Mouse (Mus musculus): ENCODE measurements around the gene Cnksr2. TPM values are rescaled to one million over a fixed set of nuclear protein-coding genes. Genes with fewer than 3 reads are reported as not detected.
A peak's percentile ranks its signal among the peaks of the same experiment; 100 is the strongest.

The Cnksr2 gene
- polyA plus RNA-seq (2014; fragmentation: Nextera tagmentation; extraction: Ambion mirVana) = 5.4 and 8.4 TPM in 2 replicates

DNA sequence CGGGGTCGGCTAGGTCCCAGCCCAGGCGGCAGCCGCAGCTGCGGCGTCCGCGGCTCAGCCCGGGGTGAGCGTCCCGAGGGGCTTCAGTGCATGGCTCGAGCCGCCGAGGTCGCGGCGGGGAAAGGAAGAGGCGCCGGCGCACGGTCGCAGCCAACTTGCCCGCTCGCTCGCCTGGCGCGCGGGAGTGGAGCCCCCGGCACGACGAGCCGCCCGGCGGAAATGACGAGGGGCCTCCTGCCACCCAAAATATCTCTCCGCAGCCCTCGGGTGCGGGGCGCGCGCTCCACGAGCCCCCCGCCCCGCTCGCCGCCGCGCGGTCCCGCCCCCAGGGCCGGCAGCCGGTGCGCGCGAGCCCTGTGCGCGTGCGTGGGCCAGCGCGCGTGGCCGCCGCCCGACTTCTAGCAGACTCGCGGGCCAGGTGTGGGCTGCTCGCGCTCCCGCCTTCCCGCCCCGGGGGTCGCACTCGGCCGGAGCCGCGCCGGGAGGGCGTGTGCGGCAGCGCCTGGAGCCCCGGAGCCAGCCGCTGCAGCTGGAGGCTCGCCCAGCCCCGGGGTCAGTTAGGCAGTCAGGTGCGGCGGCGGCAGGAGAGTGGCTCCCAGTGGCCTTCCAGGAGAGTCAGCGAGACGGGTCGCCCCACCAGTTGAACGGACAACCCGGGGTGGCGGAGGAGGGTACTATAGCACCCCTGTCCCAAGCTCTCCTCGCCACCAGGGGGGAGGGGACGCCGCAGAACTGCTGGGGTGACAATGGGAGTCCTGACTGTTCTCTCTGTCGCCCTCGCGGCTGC, at the start of gene Cnksr2:
TSS of gene Cnksr2 (minus strand) at position 238 of the 787 bp plus-strand sequence.
- DNase-seq (ENCODE audit: low spot score) (peak; percentile 60), ATAC-seq (ENCODE audit: low FRiP score) (peak; percentile 80)
- Histone ChIP-seq H3K4me1 (replicated peaks; ENCODE audit: control insufficient read depth, insufficient read depth, low read length) (no peaks in the 10 kb centered on the region), H3K4me3 (ENCODE audit: low read depth, low read length) (peak within 1 kb of the TSS; percentile 54), H3K4me2 (replicated peaks; ENCODE audit: low read depth, low read length) (peak within 1 kb of the TSS; percentile 53), H3K9me3 (ENCODE audit: control insufficient read depth, low read length) (no peaks in the 10 kb centered on the region), H3K27ac (ENCODE audit: low read depth, low read length) (peak within 1 kb of the TSS; percentile 65), H3K36me3 (ENCODE audit: control insufficient read depth, insufficient read depth, low read length) (no peaks in the 10 kb centered on the region), H3K9ac (ENCODE audit: low read depth, low read length) (peak within 1 kb of the TSS; percentile 71), H3K27me3 (ENCODE audit: control insufficient read depth, insufficient read depth, low read length) (no peaks in the 10 kb centered on the region)
- 25% methylated on average over 17 of the region's 99 CpGs for WGBS

DNA sequence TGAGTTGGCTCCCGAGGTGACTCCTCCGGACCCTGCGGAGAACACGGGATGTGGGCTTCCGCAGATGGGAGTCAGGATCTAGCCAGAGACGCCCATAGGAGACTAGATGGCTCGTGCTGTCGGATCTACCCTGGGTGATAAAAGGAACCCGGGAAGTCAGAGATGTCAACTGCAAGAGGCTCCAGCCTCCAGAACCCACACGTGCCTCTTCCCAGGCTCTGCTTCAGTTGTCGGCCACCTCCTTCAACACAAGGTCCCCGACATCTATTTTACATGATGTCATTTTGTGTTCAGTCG, 698 bp upstream of the Cnksr2 start:
- 30% methylated on average over 13 of the region's 13 CpGs for WGBS
- DNase-seq (ENCODE audit: low spot score) = no peak

DNA sequence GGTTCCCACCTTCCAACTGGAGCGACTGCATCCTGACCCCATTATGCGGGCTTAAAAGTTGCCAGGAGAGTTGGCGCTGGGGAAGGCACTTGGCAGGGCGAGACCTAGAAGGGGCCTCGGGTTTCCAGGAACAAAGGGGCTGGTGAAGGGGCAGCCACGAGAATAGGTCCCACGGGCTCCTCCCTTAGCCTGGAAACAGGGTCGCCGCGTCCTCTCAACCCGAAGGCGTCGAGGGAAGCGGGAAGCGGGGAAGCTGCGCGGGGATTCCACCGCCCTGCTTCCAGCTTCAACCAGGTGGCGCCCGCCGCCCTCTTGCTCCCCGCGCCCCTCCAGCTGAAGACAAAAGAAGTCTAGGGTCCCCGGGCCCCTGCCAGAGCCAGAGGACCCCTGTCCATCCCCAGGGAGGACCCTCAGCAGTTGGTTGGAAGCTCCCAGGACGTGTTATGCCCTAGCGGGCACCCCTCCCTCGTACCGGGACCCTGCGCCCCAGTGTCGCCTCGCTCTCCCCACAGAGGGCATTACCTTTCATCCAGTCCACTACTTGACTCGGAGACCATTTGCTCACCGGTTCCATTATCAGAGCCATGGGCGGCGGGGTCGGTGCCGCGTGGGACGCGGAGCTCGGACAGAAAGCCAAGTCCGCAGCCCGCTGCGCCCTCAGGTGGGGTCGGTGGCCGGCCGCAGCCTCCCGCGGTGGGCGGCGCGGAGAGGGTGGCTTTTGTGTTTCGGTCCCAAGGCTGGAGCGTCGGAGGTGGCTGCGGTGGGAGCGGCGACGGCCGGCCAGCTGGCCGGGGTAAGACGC, 638 bp downstream of the Cnksr2 start:
- H3K27me3 ChIP-seq (ENCODE audit: control insufficient read depth, insufficient read depth, low read length) = no peaks in the 10 kb centered on the region
- H3K27ac ChIP-seq (ENCODE audit: low read depth, low read length) = peak overlapping the region; percentile 65
- peak overlapping the region; percentile 53 for H3K4me2 ChIP-seq (replicated peaks; ENCODE audit: low read depth, low read length)
- peak overlapping the region; percentile 54 for H3K4me3 ChIP-seq (ENCODE audit: low read depth, low read length)
- H3K36me3 ChIP-seq (ENCODE audit: control insufficient read depth, insufficient read depth, low read length) = no peaks in the 10 kb centered on the region
- ATAC-seq (ENCODE audit: low FRiP score) (peak; percentile 69), DNase-seq (ENCODE audit: low spot score) (peak; percentile 58)
- no peaks in the 10 kb centered on the region for H3K4me1 ChIP-seq (replicated peaks; ENCODE audit: control insufficient read depth, insufficient read depth, low read length)
- H3K9me3 ChIP-seq (ENCODE audit: control insufficient read depth, low read length) = no peaks in the 10 kb centered on the region
- H3K9ac ChIP-seq (ENCODE audit: low read depth, low read length) = peak overlapping the region; percentile 71
- 27% methylated on average over 53 of the region's 62 CpGs for WGBS

More for the DNA sequence above, 698 bp upstream of the Cnksr2 start:
- peak overlapping the region; percentile 53 for H3K4me2 ChIP-seq (replicated peaks; ENCODE audit: low read depth, low read length)
- no peaks in the 10 kb centered on the region for H3K27me3 ChIP-seq (ENCODE audit: control insufficient read depth, insufficient read depth, low read length)
- H3K9ac ChIP-seq (ENCODE audit: low read depth, low read length) = peak overlapping the region; percentile 71
- ATAC-seq (ENCODE audit: low FRiP score) = no peak
- no peaks in the 10 kb centered on the region for H3K9me3 ChIP-seq (ENCODE audit: control insufficient read depth, low read length)
- H3K4me3 ChIP-seq (ENCODE audit: low read depth, low read length) = peak overlapping the region; percentile 54
- H3K4me1 ChIP-seq (replicated peaks; ENCODE audit: control insufficient read depth, insufficient read depth, low read length) = no peaks in the 10 kb centered on the region
- H3K36me3 ChIP-seq (ENCODE audit: control insufficient read depth, insufficient read depth, low read length) = no peaks in the 10 kb centered on the region
- H3K27ac ChIP-seq (ENCODE audit: low read depth, low read length) = no peak overlapping the region

DNA sequence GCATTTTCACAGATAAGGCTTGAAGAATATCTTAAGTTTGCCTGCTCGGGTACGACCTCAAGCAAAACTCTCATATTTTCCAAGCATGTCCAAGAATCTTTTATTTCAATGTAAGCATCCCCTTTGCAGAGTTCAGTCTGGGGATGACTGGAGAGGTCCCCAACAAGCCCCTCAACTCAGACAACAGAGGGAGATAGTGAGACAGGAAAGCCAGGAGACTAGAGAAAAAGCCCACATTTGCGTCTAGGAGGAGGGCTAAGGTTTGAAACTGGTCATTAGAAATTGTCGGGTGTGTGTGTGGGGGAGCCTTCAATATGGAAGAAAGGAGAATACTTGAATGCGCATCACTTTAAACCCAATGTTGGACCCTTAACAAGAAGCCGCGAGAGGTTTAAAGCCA, 1.4 kb downstream of the Cnksr2 start:
- Histone ChIP-seq H3K4me2 (replicated peaks; ENCODE audit: low read depth, low read length) (peak overlapping the region; percentile 53), H3K9me3 (ENCODE audit: control insufficient read depth, low read length) (no peaks in the 10 kb centered on the region), H3K4me3 (ENCODE audit: low read depth, low read length) (peak overlapping the region; percentile 54), H3K27ac (ENCODE audit: low read depth, low read length) (no peak overlapping the region), H3K9ac (ENCODE audit: low read depth, low read length) (peak overlapping the region; percentile 71; the same call in 1 of the 2 replicates), H3K27me3 (ENCODE audit: control insufficient read depth, insufficient read depth, low read length) (no peaks in the 10 kb centered on the region), H3K4me1 (replicated peaks; ENCODE audit: control insufficient read depth, insufficient read depth, low read length) (no peaks in the 10 kb centered on the region), H3K36me3 (ENCODE audit: control insufficient read depth, insufficient read depth, low read length) (no peaks in the 10 kb centered on the region)
- DNase-seq (ENCODE audit: low spot score) (no peak), ATAC-seq (ENCODE audit: low FRiP score) (no peak)
- 29% methylated on average over 7 of the region's 7 CpGs for WGBS

DNA sequence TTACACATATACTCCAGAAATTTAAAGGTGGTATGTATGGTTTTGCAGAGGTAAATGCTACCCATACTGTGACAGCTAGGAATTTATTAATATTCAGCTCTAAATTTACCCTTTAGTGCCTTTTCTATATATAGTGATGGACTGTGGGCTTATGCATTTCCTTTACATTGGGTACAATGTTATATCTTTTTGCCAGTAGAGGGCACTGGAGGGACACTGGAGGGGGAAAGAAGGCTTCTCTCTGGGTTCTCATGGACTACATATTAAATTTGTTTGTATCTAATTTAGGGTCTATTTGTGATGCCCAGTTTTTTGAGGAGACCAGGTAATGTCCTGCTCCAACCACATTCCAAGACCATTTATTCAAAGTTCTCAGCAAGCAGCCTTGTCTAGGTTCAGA, 91.4 kb downstream of the Cnksr2 start:
- H3K27me3 ChIP-seq (ENCODE audit: control insufficient read depth, insufficient read depth, low read length) = no peaks in the 10 kb centered on the region
- ATAC-seq (ENCODE audit: low FRiP score) (no peak), DNase-seq (ENCODE audit: low spot score) (peak; percentile 34)
- H3K4me1 ChIP-seq (replicated peaks; ENCODE audit: control insufficient read depth, insufficient read depth, low read length) = no peaks in the 10 kb centered on the region
- H3K27ac ChIP-seq (ENCODE audit: low read depth, low read length) = no peak overlapping the region
- no peaks in the 10 kb centered on the region for H3K9me3 ChIP-seq (ENCODE audit: control insufficient read depth, low read length)
- no peaks in the 10 kb centered on the region for H3K36me3 ChIP-seq (ENCODE audit: control insufficient read depth, insufficient read depth, low read length)
- no peak overlapping the region for H3K4me3 ChIP-seq (ENCODE audit: low read depth, low read length)
- H3K9ac ChIP-seq (ENCODE audit: low read depth, low read length) = no peak overlapping the region
- H3K4me2 ChIP-seq (replicated peaks; ENCODE audit: low read depth, low read length) = no peak overlapping the region

DNA sequence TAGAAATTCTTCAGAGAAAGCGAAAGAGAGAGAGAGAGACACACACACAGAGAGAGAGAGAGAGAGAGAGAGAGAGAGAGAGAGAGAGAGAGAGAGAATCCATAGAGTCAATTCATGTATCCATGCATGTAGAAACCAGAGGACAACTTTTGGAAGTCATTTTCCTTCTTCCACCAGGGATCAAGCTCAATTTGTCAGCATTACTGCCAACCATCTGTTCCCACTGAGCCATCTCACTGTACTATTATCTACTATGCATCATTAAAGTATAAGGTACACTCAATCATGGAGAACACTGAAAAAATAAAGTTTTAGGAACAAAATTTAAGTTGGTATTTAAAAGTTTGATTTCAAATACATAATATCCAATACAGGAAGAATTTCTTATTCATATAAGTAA, 93.8 kb downstream of the Cnksr2 start:
- DNase-seq (ENCODE audit: low spot score) = no peak
- 82% methylated on average over 1 of the region's 1 CpGs for WGBS

DNA sequence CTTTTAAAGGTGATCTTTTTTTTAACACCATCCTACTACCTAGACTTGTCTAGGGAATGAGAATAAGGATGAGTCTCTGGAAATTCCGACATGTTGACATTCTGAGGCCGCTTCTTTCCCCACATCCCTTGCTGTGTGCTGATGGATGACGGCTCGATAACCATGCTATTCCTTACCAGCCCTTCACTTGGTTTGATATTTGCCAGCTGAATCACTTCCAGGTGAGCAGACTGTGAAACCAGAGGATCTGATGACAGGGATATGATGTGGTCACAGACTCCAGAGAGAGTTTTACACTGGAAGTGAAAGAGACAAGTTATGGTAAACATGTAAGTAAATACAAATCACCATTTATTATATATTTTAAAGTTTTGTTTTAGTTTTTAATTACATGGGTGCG, 98.0 kb downstream of the Cnksr2 start:
- H3K9me3 ChIP-seq (ENCODE audit: control insufficient read depth, low read length) = no peaks in the 10 kb centered on the region
- no peak for ATAC-seq (ENCODE audit: low FRiP score)
- no peak overlapping the region for H3K4me3 ChIP-seq (ENCODE audit: low read depth, low read length)
- H3K36me3 ChIP-seq (ENCODE audit: control insufficient read depth, insufficient read depth, low read length) = no peaks in the 10 kb centered on the region
- no peaks in the 10 kb centered on the region for H3K4me1 ChIP-seq (replicated peaks; ENCODE audit: control insufficient read depth, insufficient read depth, low read length)
- no peak overlapping the region for H3K27ac ChIP-seq (ENCODE audit: low read depth, low read length)
- 86% methylated on average over 5 of the region's 5 CpGs for WGBS
- H3K27me3 ChIP-seq (ENCODE audit: control insufficient read depth, insufficient read depth, low read length) = no peaks in the 10 kb centered on the region
- H3K4me2 ChIP-seq (replicated peaks; ENCODE audit: low read depth, low read length) = no peak overlapping the region
- no peak for DNase-seq (ENCODE audit: low spot score)
- no peak overlapping the region for H3K9ac ChIP-seq (ENCODE audit: low read depth, low read length)

More for the DNA sequence above, 93.8 kb downstream of the Cnksr2 start:
- H3K36me3 ChIP-seq (ENCODE audit: control insufficient read depth, insufficient read depth, low read length) = no peaks in the 10 kb centered on the region
- no peaks in the 10 kb centered on the region for H3K27me3 ChIP-seq (ENCODE audit: control insufficient read depth, insufficient read depth, low read length)
- no peaks in the 10 kb centered on the region for H3K4me1 ChIP-seq (replicated peaks; ENCODE audit: control insufficient read depth, insufficient read depth, low read length)
- H3K27ac ChIP-seq (ENCODE audit: low read depth, low read length) = no peak overlapping the region
- H3K4me2 ChIP-seq (replicated peaks; ENCODE audit: low read depth, low read length) = no peak overlapping the region
- no peak for ATAC-seq (ENCODE audit: low FRiP score)
- no peaks in the 10 kb centered on the region for H3K9me3 ChIP-seq (ENCODE audit: control insufficient read depth, low read length)
- no peak overlapping the region for H3K9ac ChIP-seq (ENCODE audit: low read depth, low read length)
- H3K4me3 ChIP-seq (ENCODE audit: low read depth, low read length) = no peak overlapping the region

DNA sequence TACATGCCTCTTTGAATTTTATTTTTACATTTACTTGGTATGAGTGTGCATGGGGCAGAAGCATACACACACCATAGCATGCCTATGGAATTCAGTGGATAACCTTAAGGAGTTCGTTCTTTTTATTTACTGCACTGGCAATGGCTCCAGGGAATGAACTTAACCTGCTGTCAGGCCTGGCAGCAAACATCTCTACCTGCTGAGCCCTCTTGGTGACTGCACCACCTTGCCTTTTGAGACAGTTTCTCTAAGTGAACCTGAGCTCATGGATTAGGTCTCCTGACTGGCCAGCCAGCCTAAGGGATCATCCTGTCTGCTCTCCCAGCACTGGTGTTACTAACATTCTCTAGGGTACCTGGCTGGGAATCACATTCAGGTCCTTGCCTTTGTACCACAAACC, 106.5 kb downstream of the Cnksr2 start:
- no peaks in the 10 kb centered on the region for H3K27me3 ChIP-seq (ENCODE audit: control insufficient read depth, insufficient read depth, low read length)
- 95% methylated on average over 1 of the region's 1 CpGs for WGBS

More for the DNA sequence above, 106.5 kb downstream of the Cnksr2 start:
- no peak for ATAC-seq (ENCODE audit: low FRiP score)
- H3K4me3 ChIP-seq (ENCODE audit: low read depth, low read length) = no peak overlapping the region
- H3K9me3 ChIP-seq (ENCODE audit: control insufficient read depth, low read length) = no peaks in the 10 kb centered on the region
- H3K9ac ChIP-seq (ENCODE audit: low read depth, low read length) = no peak overlapping the region
- no peak overlapping the region for H3K27ac ChIP-seq (ENCODE audit: low read depth, low read length)
- DNase-seq (ENCODE audit: low spot score) = no peak
- no peaks in the 10 kb centered on the region for H3K4me1 ChIP-seq (replicated peaks; ENCODE audit: control insufficient read depth, insufficient read depth, low read length)
- H3K4me2 ChIP-seq (replicated peaks; ENCODE audit: low read depth, low read length) = no peak overlapping the region
- no peaks in the 10 kb centered on the region for H3K36me3 ChIP-seq (ENCODE audit: control insufficient read depth, insufficient read depth, low read length)
